Mouse (Mus musculus) layer of hippocampus, adult 6 months (tissue): ENCODE measurements around the gene Fibp. TPM values are rescaled to one million over a fixed set of nuclear protein-coding genes. Genes with fewer than 3 reads are reported as not detected.

ENCODE experiments used
- long read RNA-seq, 2 experiments: library from polyadenylated mRNA; unstranded; transcript quantifications; one replicate each; pipeline ENCODE4 v2.0.0; 2019 to 2020
- polyA plus RNA-seq: library from polyadenylated mRNA; unstranded; fragments of <200 nt; fragmentation: Nextera tagmentation; gene quantifications from 2 replicates; pipeline ENCODE4 v1.2.3, GENCODE M21; 2021

Fibp gene
- 85.1 and 88.5 TPM in 2 replicates for polyA plus RNA-seq
- long read RNA-seq, experiment 1, transcript Fibp-205 (10 exons, 1,209 nt), result major isoform, 66 of 97 reads
- long read RNA-seq, experiment 1, transcript Fibp-201 (10 exons, 1,215 nt), result minor isoform, 12 of 97 reads
- long read RNA-seq, experiment 1, partial matches to known transcripts, result 15 of 97 reads
- long read RNA-seq, experiment 1, other reads (novel, unspliced or antisense), result 4 of 97 reads
- long read RNA-seq, experiment 2, transcript Fibp-205 (10 exons, 1,209 nt), result major isoform, 58 of 82 reads
- long read RNA-seq, experiment 2, partial matches to known transcripts, result 4 of 82 reads
- long read RNA-seq, experiment 2, other reads (novel, unspliced or antisense), result 16 of 82 reads

GRCm38 (mm10) chr19:5460465-5460911 lies at the start of gene Fibp:
Gene Fibp, plus strand, starts transcription at chr19:5460615.

DNA sequence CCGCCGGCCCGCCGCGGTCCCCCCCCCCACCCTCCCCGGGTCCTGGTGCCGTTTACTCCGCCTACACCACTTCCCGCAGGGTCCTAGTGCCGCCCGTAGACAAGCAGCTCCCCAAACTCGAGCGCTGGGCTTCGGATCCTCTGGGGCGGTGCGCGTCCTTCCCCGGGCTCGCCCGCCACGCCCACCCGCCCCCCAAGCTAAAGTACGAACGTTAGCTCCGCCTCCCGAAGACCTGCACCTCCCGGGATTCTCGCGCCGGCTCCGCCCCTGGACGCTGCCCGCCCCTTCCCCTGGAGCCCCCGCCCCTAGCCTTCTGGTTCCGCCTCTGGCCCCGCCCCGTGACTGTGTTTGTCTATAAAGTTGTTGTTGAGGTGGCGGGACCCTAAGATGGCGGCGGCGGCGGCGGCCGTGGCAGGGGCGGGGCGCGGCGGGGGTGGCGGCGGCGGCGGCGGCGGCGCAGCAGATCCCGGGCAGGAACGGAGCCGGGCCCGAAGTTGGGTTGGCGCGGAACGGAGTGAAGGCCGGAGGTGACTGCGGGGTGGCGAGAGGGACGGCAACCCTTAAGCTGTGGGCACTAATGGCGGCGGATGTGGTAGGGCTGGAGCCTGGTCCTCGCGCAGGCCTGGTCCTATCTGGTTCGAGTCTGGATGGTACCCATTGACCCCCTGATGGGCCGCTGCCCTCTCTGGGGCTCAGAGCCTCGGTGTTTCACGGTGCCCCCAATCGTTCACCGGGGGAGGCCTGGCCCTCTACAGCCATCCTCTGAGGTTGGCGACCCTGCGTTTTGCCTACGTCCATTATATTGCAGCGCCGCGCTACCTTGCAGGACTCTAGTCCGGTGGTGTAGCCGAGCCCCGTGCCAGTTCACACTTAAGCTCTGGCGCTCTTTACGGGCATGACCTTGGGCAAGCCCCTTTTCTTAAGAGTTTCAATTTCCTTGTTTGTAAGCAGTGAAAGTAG lies 35.4 kb upstream of the Fibp start, which contains the start of the genes Drap1 and AI837181:
Gene Drap1 (minus strand): TSS at position 198 of the 960 bp plus-strand sequence.
Gene AI837181 (plus strand): TSS at position 363 of the 960 bp plus-strand sequence.

DNA sequence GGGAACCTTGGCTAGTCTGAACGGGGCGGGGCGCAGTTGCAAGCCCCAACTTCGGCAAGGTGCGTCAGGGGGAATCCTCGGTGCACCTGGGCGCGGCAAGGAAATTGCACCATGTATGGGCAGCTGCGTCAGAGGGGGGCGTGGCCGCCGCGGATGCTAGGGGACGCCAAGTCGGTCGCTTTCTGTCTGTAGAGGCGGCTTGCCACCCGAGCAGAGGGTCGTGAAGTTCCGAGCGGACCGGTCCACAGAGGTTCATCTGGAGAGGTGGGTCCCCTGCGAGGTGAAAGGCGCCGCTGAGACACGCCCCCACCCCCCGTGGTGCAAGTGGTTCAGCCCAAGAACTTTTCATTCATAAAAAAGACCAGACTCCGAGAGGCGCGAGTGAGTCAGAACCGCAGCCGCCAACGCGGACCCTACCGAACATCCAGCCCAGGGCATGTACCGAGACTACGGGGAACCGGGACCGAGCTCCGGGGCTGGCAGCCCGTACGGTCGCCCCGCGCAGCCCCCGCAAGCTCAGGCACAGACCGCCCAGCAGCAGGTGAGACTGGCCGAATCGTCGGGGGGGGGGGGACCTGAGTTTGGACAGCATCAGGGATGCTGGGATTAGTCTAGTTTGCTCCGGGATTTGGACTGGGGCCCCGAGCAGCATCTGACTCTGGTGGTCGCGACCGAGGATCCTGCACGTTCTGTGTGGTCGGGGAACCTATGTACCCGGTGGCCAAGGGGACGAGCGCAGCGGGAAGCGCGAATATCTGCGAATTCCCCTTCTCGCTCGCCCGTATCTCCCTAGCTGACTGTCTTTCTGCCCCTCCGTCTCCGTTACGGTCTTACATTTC lies 12.7 kb upstream of the Fibp start, which contains the start of gene Fosl1:
Gene Fosl1 (plus strand): TSS at position 33 of the 839 bp plus-strand sequence.

DNA sequence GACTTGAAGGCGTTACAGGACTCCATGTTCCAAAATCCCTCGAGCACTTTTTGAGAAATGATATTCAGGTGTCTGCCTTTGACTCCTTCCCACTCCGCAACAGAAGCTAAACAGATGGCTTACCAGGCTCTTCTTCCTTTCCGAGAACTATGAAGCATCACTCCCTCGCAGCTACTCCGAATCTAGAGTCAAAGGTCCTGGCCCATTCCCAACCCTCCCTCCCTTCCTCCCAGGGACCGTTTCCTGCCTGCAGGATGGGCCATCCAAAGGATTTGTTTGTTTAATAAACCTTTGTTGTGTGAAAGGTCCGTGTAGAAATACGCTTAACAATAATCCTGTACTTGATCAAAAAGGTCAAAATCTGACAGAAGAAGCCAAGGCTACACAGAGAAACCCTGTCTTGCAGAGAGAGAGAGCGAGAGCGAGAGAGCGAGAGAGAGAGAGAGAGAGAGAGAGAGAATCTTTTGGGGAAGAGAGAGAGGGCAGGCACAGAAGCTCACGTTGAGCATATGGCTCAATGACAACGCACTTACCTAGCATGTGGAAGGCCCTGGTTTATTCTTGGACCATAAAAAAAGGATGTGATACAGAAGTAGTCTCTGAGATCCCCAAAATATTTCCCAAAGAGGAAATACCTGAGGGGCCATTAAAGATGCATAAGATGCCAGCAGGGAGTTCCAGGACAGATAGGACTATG lies 2.5 kb upstream of the Fibp start, which contains the start of gene Ccdc85b:
Gene Ccdc85b (minus strand): TSS at position 149 of the 697 bp plus-strand sequence.

DNA sequence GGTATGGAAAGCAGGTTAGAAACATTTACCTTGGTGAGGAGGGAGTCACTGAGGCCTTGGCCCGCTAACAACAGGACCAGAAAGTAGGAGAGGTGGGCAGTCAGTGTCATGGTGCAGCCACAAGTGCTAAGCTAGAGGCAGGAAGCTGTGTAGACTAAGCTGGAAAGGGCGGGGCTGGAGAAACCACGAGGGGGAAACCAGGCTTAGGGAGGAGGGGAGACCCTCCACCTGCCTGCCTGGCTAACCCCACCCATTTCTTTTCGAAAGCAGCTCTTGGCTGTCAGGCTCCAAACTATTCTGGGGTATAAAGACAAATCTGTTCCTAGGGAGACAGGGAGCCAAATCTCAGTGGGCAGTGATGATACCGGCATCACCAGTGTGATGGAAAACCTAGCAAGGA lies 8.0 kb downstream of the Fibp start, which contains the start of gene Ctsw:
Gene Ctsw (minus strand): TSS at position 134 of the 400 bp plus-strand sequence.

GRCm38 (mm10) chr19:5473720-5474119 lies 13.3 kb downstream of the Fibp start, which contains the start of gene Efemp2:
Gene Efemp2, plus strand, starts transcription at chr19:5473954.

DNA sequence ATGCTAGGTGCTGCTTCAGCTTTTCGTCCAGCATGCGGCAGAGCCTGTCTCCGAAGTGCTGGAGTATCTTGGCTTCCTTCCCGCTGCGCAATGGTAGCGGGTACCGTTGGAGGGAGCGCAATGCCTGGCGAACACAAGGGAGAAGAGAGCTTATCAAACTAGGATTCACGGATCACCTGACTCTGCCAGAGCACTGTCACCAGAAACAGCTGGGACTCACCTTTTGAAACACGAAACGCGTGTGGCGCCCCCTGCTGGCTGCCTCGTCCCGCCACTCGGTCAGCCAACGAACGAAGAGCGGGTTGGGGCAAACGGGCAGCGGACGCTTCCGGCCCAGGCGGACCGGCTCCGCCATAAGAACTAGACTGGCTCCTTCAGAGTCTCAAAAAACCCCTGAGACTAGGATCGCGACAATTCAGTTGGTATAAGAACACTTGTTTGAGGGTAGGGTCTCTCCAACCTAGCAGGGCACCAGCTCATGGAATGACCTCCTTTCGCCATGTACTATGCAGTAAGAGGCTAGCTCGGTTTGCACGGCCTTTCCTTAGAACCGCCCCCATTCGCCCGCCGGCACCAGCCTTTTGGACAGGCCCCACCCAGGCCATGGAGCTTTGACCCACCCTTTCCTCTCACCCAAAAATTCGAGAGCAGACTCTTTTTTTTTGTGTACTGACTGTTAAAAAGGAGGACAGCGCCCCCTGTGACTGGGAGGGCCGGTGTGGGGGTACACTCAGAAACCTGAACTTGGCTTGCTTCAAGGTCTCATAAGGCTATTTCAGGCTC lies 27.5 kb downstream of the Fibp start, which contains the start of gene Mus81:
Gene Mus81 (minus strand): TSS at position 635 of the 783 bp plus-strand sequence.

DNA sequence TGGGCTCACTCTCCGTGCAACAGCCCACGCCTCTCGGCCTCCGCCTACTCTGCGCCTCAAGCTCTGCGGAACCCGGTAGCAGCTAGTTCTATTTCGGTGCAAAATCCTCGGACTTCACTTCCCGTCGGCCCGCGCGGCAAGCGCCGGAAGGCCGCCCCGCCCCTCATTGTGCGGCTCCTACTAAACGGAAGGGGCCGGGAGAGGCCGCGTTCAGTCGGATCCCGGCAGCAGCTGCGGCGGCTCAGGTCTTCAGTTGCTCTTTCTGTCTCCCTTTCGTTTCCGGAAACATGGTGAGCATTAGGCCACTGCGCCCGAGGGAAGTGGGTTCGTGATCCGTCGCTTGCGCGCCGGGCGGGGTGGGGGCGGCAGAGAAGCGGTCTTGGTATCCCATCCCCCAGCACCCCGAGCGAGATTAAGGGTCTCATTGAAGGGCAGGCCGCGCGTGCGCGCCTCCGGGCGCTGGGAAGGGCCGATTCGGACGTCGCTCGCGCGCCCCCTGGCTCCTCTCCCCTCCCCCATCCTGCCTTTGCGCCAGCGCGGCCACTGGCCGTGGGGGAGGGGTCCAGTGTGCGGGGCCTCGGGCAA lies 30.0 kb downstream of the Fibp start, which contains the start of gene Cfl1:
Gene Cfl1 (plus strand): TSS at position 143 of the 585 bp plus-strand sequence.

GRCm38 (mm10) chr19:5503687-5504086 lies 43.3 kb downstream of the Fibp start, which contains the start of gene 1700020D05Rik:
Gene 1700020D05Rik, minus strand, starts transcription at chr19:5503787.

GRCm38 (mm10) chr19:5510031-5511026 lies 49.9 kb downstream of the Fibp start, which contains the start of gene Snx32:
Gene Snx32, minus strand, starts transcription at chr19:5510538.

Other genes starting within 250 kb of the Fibp start
- gene Pacs1, start 187.5 kb upstream of the Fibp start, polyA plus RNA-seq, result 25.5 and 25.8 TPM in 2 replicates
- 214 and 232 TPM in 2 replicates for gene Sf3b2, start 165.2 kb upstream of the Fibp start, polyA plus RNA-seq
- 71.6 and 91.0 TPM in 2 replicates for gene Gal3st3, start 162.3 kb upstream of the Fibp start, polyA plus RNA-seq
- not detected in 2 replicates for gene Catsper1, start 124.9 kb upstream of the Fibp start, polyA plus RNA-seq
- 20.6 and 32.3 TPM in 2 replicates for gene Cst6, start 111.0 kb upstream of the Fibp start, polyA plus RNA-seq
- 22.7 and 28.8 TPM in 2 replicates for gene Eif1ad, start 93.9 kb upstream of the Fibp start, polyA plus RNA-seq
- gene Banf1, start 93.4 kb upstream of the Fibp start, polyA plus RNA-seq, result 166 and 174 TPM in 2 replicates
- gene Sart1, start 71.9 kb upstream of the Fibp start, polyA plus RNA-seq, result 23.3 and 23.5 TPM in 2 replicates
- gene Tsga10ip, start 58.1 kb upstream of the Fibp start, polyA plus RNA-seq, result not detected in 2 replicates
- gene Drap1, start 35.6 kb upstream of the Fibp start, polyA plus RNA-seq, result 165 and 209 TPM in 2 replicates
- 40.3 and 40.7 TPM in 2 replicates for gene AI837181, start 35.5 kb upstream of the Fibp start, polyA plus RNA-seq
- gene Fosl1, start 13.1 kb upstream of the Fibp start, polyA plus RNA-seq, result 0.38 TPM in 1 of 2 replicates, not detected in the other
- 15.8 and 16.5 TPM in 2 replicates for gene Ccdc85b, start 2.7 kb upstream of the Fibp start, polyA plus RNA-seq
- 0.20 and 0.41 TPM in 2 replicates for gene Ctsw, start 7.9 kb downstream of the Fibp start, polyA plus RNA-seq
- 17.7 and 32.4 TPM in 2 replicates for gene Efemp2, start 13.3 kb downstream of the Fibp start, polyA plus RNA-seq
- gene Mus81, start 27.8 kb downstream of the Fibp start, polyA plus RNA-seq, result 24.3 and 24.9 TPM in 2 replicates
- 906 and 1,048 TPM in 2 replicates for gene Cfl1, start 29.8 kb downstream of the Fibp start, polyA plus RNA-seq
- not detected in 2 replicates for gene 1700020D05Rik, start 43.2 kb downstream of the Fibp start, polyA plus RNA-seq
- gene Snx32, start 49.9 kb downstream of the Fibp start, polyA plus RNA-seq, result 50.6 and 51.6 TPM in 2 replicates
- not detected in 2 replicates for gene Ovol1, start 100.0 kb downstream of the Fibp start, polyA plus RNA-seq
- gene Ap5b1, start 107.4 kb downstream of the Fibp start, polyA plus RNA-seq, result 2.8 and 5.1 TPM in 2 replicates
- gene Rnaseh2c, start 141.3 kb downstream of the Fibp start, polyA plus RNA-seq, result 47.4 and 53.5 TPM in 2 replicates
- 41.3 and 45.1 TPM in 2 replicates for gene Kat5, start 149.6 kb downstream of the Fibp start, polyA plus RNA-seq
- gene Rela, start 176.9 kb downstream of the Fibp start, polyA plus RNA-seq, result 9.2 and 14.8 TPM in 2 replicates
- gene Sipa1, start 203.1 kb downstream of the Fibp start, polyA plus RNA-seq, result 7.2 and 9.3 TPM in 2 replicates
- gene Map3k11, start 228.1 kb downstream of the Fibp start, polyA plus RNA-seq, result 6.1 and 6.9 TPM in 2 replicates
- gene Pcnx3, start 228.3 kb downstream of the Fibp start, polyA plus RNA-seq, result 6.7 and 8.1 TPM in 2 replicates
- 0.65 and 0.82 TPM in 2 replicates for gene Kcnk7, start 243.8 kb downstream of the Fibp start, polyA plus RNA-seq